Mouse (Mus musculus): ENCODE measurements at regions not wholly inside any gene's neighbourhood (a gene's known extent, or its start where the extent isn't known, plus 50 kb on each side); places are given as distances from the start of the nearest gene placed in this dataset.

- H3K27me3 ChIP-seq (ENCODE audit: insufficient read depth, low read length): no peaks in the 10 kb centered on the region
- no peak for ATAC-seq (ENCODE audit: extremely low read depth, insufficient number of reproducible peaks, low FRiP score, poor library complexity, severe bottlenecking)
- no peaks in the 10 kb centered on the region for H3K4me1 ChIP-seq (ENCODE audit: insufficient read depth, low read depth, low read length)
- no peak for TF ChIP-seq POLR2AphosphoS5 (IDR thresholded peaks at IDR 0.05; ENCODE audit: insufficient replicate concordance, low read depth, low read length)
- TF ChIP-seq TAL1 (conservative IDR thresholded peaks at IDR 0.05; ENCODE audit: low read depth, low read length): no peak
- no peak for TF ChIP-seq CTCF (IDR thresholded peaks at IDR 0.05; ENCODE audit: low read depth, low read length)
- TF ChIP-seq GATA1 (IDR thresholded peaks at IDR 0.05; ENCODE audit: borderline replicate concordance, low read length): no peak
- no peak for TF ChIP-seq GATA2 (IDR thresholded peaks at IDR 0.05; ENCODE audit: borderline replicate concordance, low read depth, low read length)
- no peak overlapping the region for H3K4me3 ChIP-seq (ENCODE audit: low read depth, low read length)
- peaks cover 16% of the 10 kb centered on the region for H3K9me3 ChIP-seq (replicated peaks)
- no peak for DNase-seq (ENCODE audit: low spot score)
- no peaks in the 10 kb centered on the region for H3K36me3 ChIP-seq (replicated peaks)
These were observed 695.2 kb upstream of the Gm19410 start for GRCm38 (mm10) chr8:35070246-35070989.

GRCm38 (mm10) chr8:35075971-35076370 is 689.6 kb upstream of the Gm19410 start:
- H3K9me3 ChIP-seq (replicated peaks): peaks cover 8% of the 10 kb centered on the region; the same call in 1 of the 2 replicates
- DNase-seq (ENCODE audit: low spot score) (no peak), ATAC-seq (ENCODE audit: extremely low read depth, insufficient number of reproducible peaks, low FRiP score, poor library complexity, severe bottlenecking) (no peak)
- no peaks in the 10 kb centered on the region for H3K27me3 ChIP-seq (ENCODE audit: insufficient read depth, low read length)
- H3K4me3 ChIP-seq (ENCODE audit: low read depth, low read length): no peak overlapping the region
- H3K36me3 ChIP-seq (replicated peaks): no peaks in the 10 kb centered on the region
- H3K4me1 ChIP-seq (ENCODE audit: insufficient read depth, low read depth, low read length): no peaks in the 10 kb centered on the region
- no peak for TF ChIP-seq GATA2 (IDR thresholded peaks at IDR 0.05; ENCODE audit: borderline replicate concordance, low read depth, low read length)
- no peak for TF ChIP-seq CTCF (IDR thresholded peaks at IDR 0.05; ENCODE audit: low read depth, low read length)

- no peak for TF ChIP-seq CTCF (IDR thresholded peaks at IDR 0.05; ENCODE audit: low read depth, low read length)
- no peak for TF ChIP-seq GATA1 (IDR thresholded peaks at IDR 0.05; ENCODE audit: borderline replicate concordance, low read length)
- no peak for TF ChIP-seq GATA2 (IDR thresholded peaks at IDR 0.05; ENCODE audit: borderline replicate concordance, low read depth, low read length)
- no peak for TF ChIP-seq POLR2AphosphoS5 (IDR thresholded peaks at IDR 0.05; ENCODE audit: insufficient replicate concordance, low read depth, low read length)
- no peak for TF ChIP-seq TAL1 (conservative IDR thresholded peaks at IDR 0.05; ENCODE audit: low read depth, low read length)
- H3K36me3 ChIP-seq (replicated peaks): no peaks in the 10 kb centered on the region
- no peak overlapping the region for H3K4me3 ChIP-seq (ENCODE audit: low read depth, low read length)
- ATAC-seq (ENCODE audit: extremely low read depth, insufficient number of reproducible peaks, low FRiP score, poor library complexity, severe bottlenecking) (no peak), DNase-seq (ENCODE audit: low spot score) (no peak)
- H3K9me3 ChIP-seq (replicated peaks): 0 out of 2 replicates have a peak, but pooled peaks cover 4% of the 10 kb centered on the region
- no peaks in the 10 kb centered on the region for H3K27me3 ChIP-seq (ENCODE audit: insufficient read depth, low read length)
- H3K4me1 ChIP-seq (ENCODE audit: insufficient read depth, low read depth, low read length): no peaks in the 10 kb centered on the region
These were observed 682.4 kb upstream of the Gm19410 start for GRCm38 (mm10) chr8:35083161-35083560.

GRCm38 (mm10) chr8:35087070-35087469 is 678.5 kb upstream of the Gm19410 start:
- no peak for ATAC-seq (ENCODE audit: extremely low read depth, insufficient number of reproducible peaks, low FRiP score, poor library complexity, severe bottlenecking)
- no peaks in the 10 kb centered on the region for H3K27me3 ChIP-seq (ENCODE audit: insufficient read depth, low read length)
- no peaks in the 10 kb centered on the region for H3K4me1 ChIP-seq (ENCODE audit: insufficient read depth, low read depth, low read length)
- H3K9me3 ChIP-seq (replicated peaks): peaks cover 18% of the 10 kb centered on the region
- DNase-seq (ENCODE audit: low spot score): no peak
- H3K4me3 ChIP-seq (ENCODE audit: low read depth, low read length): no peak overlapping the region
- H3K36me3 ChIP-seq (replicated peaks): no peaks in the 10 kb centered on the region
- TF ChIP-seq GATA1 (IDR thresholded peaks at IDR 0.05; ENCODE audit: borderline replicate concordance, low read length): no peak
- TF ChIP-seq CTCF (IDR thresholded peaks at IDR 0.05; ENCODE audit: low read depth, low read length): no peak
- TF ChIP-seq GATA2 (IDR thresholded peaks at IDR 0.05; ENCODE audit: borderline replicate concordance, low read depth, low read length): no peak
- TF ChIP-seq POLR2AphosphoS5 (IDR thresholded peaks at IDR 0.05; ENCODE audit: insufficient replicate concordance, low read depth, low read length): no peak
- TF ChIP-seq TAL1 (conservative IDR thresholded peaks at IDR 0.05; ENCODE audit: low read depth, low read length): no peak

- no peak for ATAC-seq (ENCODE audit: extremely low read depth, insufficient number of reproducible peaks, low FRiP score, poor library complexity, severe bottlenecking)
- Histone ChIP-seq H3K27me3 (ENCODE audit: insufficient read depth, low read length) (no peaks in the 10 kb centered on the region), H3K4me3 (ENCODE audit: low read depth, low read length) (no peak overlapping the region), H3K9me3 (replicated peaks) (peaks cover 24% of the 10 kb centered on the region), H3K36me3 (replicated peaks) (no peaks in the 10 kb centered on the region), H3K4me1 (ENCODE audit: insufficient read depth, low read depth, low read length) (no peaks in the 10 kb centered on the region)
- TF ChIP-seq GATA1 (IDR thresholded peaks at IDR 0.05; ENCODE audit: borderline replicate concordance, low read length): no peak
- no peak for TF ChIP-seq GATA2 (IDR thresholded peaks at IDR 0.05; ENCODE audit: borderline replicate concordance, low read depth, low read length)
- no peak for TF ChIP-seq TAL1 (conservative IDR thresholded peaks at IDR 0.05; ENCODE audit: low read depth, low read length)
- TF ChIP-seq POLR2AphosphoS5 (IDR thresholded peaks at IDR 0.05; ENCODE audit: insufficient replicate concordance, low read depth, low read length): no peak
- TF ChIP-seq CTCF (IDR thresholded peaks at IDR 0.05; ENCODE audit: low read depth, low read length): no peak
- no peak for DNase-seq (ENCODE audit: low spot score)
These were observed 677.0 kb upstream of the Gm19410 start for GRCm38 (mm10) chr8:35088380-35089244.

GRCm38 (mm10) chr8:35089519-35089918 is 676.1 kb upstream of the Gm19410 start:
- H3K4me3 ChIP-seq (ENCODE audit: low read depth, low read length): no peak overlapping the region
- no peaks in the 10 kb centered on the region for H3K27me3 ChIP-seq (ENCODE audit: insufficient read depth, low read length)
- ATAC-seq (ENCODE audit: extremely low read depth, insufficient number of reproducible peaks, low FRiP score, poor library complexity, severe bottlenecking) (no peak), DNase-seq (ENCODE audit: low spot score) (no peak)
- no peaks in the 10 kb centered on the region for H3K4me1 ChIP-seq (ENCODE audit: insufficient read depth, low read depth, low read length)
- H3K9me3 ChIP-seq (replicated peaks): peaks cover 29% of the 10 kb centered on the region
- TF ChIP-seq POLR2AphosphoS5 (IDR thresholded peaks at IDR 0.05; ENCODE audit: insufficient replicate concordance, low read depth, low read length): no peak
- no peak for TF ChIP-seq GATA1 (IDR thresholded peaks at IDR 0.05; ENCODE audit: borderline replicate concordance, low read length)
- no peak for TF ChIP-seq GATA2 (IDR thresholded peaks at IDR 0.05; ENCODE audit: borderline replicate concordance, low read depth, low read length)
- H3K36me3 ChIP-seq (replicated peaks): no peaks in the 10 kb centered on the region

Measured in G1E (cell line).